Mouse (Mus musculus) MEL (cell line): ENCODE measurements at regions not wholly inside any gene's neighbourhood (a gene's known extent, or its start where the extent isn't known, plus 50 kb on each side); places are given as distances from the start of the nearest gene placed in this dataset.

Experiments
- DNase-seq: peaks from one replicate; pipeline ENCODE4 v3.0.0; 2011; ENCODE audit warnings: low read depth, low spot score
- H3K27ac ChIP-seq: 2 replicates; pipeline ENCODE4 v1.5.1; 2012; ENCODE audit warnings: low read depth, mild to moderate bottlenecking, control low read depth, low read length, moderate library complexity; ENCODE audit not compliant: control insufficient read depth
- H3K27me3 ChIP-seq, 2 experiments: fragments of 150-350 bp in 1 of 2; sonication (generic) in 1 of 2; 2 replicates each; pipeline ENCODE4 v1.6.1; 2012; ENCODE audit warnings: low read length in 2 of 2, mild to moderate bottlenecking in 2 of 2, improper control_type of control experiment in 1 of 2, moderate library complexity in 1 of 2; ENCODE audit not compliant: insufficient read depth in 2 of 2, control insufficient read depth in 1 of 2
- H3K36me3 ChIP-seq, 2 experiments: 2 replicates each; pipeline ENCODE4 v1.6.1; 2012 to 2014; ENCODE audit warnings: low read length in 2 of 2, improper control_type of control experiment in 1 of 2, inconsistent platforms in 1 of 2, mild to moderate bottlenecking in 1 of 2; ENCODE audit not compliant: insufficient read depth in 2 of 2, control insufficient read depth in 1 of 2
- H3K4me1 ChIP-seq, 2 experiments: fragments of 150-350 bp in 1 of 2; sonication (generic) in 1 of 2; 2 replicates each; pipeline ENCODE4 v1.6.1; 2012; ENCODE audit warnings: low read length in 2 of 2, improper control_type of control experiment in 1 of 2, mild to moderate bottlenecking in 1 of 2; ENCODE audit not compliant: insufficient read depth in 2 of 2, control insufficient read depth in 1 of 2
- H3K4me3 ChIP-seq, 2 experiments: fragments of 150-350 bp in 1 of 2; sonication (generic) in 1 of 2; 2 replicates each; pipeline ENCODE4 v1.5.1; 2012; ENCODE audit warnings: low read depth in 2 of 2, low read length in 2 of 2, mild to moderate bottlenecking in 2 of 2, moderate library complexity in 2 of 2, control low read depth in 1 of 2, improper control_type of control experiment in 1 of 2; ENCODE audit not compliant: control insufficient read depth in 1 of 2, insufficient read depth in 1 of 2
- H3K79me2 ChIP-seq: 2 replicates; pipeline ENCODE4 v1.6.1; 2012; ENCODE audit warnings: mild to moderate bottlenecking, low read length, moderate library complexity; ENCODE audit not compliant: control insufficient read depth, poor library complexity, insufficient read depth
- H3K9ac ChIP-seq: 2 replicates; pipeline ENCODE4 v1.6.1; 2012; ENCODE audit warnings: low read depth, mild to moderate bottlenecking, control low read depth, low read length, moderate library complexity; ENCODE audit not compliant: control insufficient read depth, poor library complexity, severe bottlenecking
- H3K9me3 ChIP-seq: fragments of 150-350 bp; sonication (generic); replicated peaks from 2 replicates; pipeline ENCODE4 v1.6.1; 2012; ENCODE audit warnings: mild to moderate bottlenecking, low read length, improper control_type of control experiment, moderate library complexity; ENCODE audit not compliant: insufficient read depth
- BHLHE40 ChIP-seq: IDR thresholded peaks from 2 replicates; pipeline ENCODE4 v1.6.1; 2012; ENCODE audit warnings: low read depth, mild to moderate bottlenecking, inconsistent platforms, low read length, improper control_type of control experiment, borderline replicate concordance
- CHD1 ChIP-seq: IDR thresholded peaks from 2 replicates; pipeline ENCODE4 v1.6.1; 2012; ENCODE audit warnings: low read depth, mild to moderate bottlenecking, inconsistent platforms, low read length, improper control_type of control experiment
- CHD2 ChIP-seq: IDR thresholded peaks from 2 replicates; pipeline ENCODE4 v1.6.1; 2011; ENCODE audit warnings: low read length, improper control_type of control experiment
- E2F4 ChIP-seq: IDR thresholded peaks from 2 replicates; pipeline ENCODE4 v1.6.1; 2011; ENCODE audit warnings: low read depth, low read length, improper control_type of control experiment, borderline replicate concordance
- ELF1 ChIP-seq: IDR thresholded peaks from 2 replicates; pipeline ENCODE4 v1.6.1; 2014; ENCODE audit warnings: low read depth, mild to moderate bottlenecking, inconsistent platforms, low read length, improper control_type of control experiment, moderate library complexity
- EP300 ChIP-seq, 2 experiments: IDR thresholded peaks; 2 replicates each; pipeline ENCODE4 v1.6.1; 2011; ENCODE audit warnings: improper control_type of control experiment in 2 of 2, low read length in 2 of 2, low read depth in 1 of 2, mild to moderate bottlenecking in 1 of 2
- ETS1 ChIP-seq: IDR thresholded peaks from 2 replicates; pipeline ENCODE4 v1.6.1; 2012; ENCODE audit warnings: low read depth, mild to moderate bottlenecking, inconsistent platforms, low read length, improper control_type of control experiment, moderate library complexity
- GABPA ChIP-seq: IDR thresholded peaks from 2 replicates; pipeline ENCODE4 v1.6.1; 2012; ENCODE audit warnings: low read depth, mild to moderate bottlenecking, inconsistent platforms, low read length, improper control_type of control experiment, moderate library complexity
- GATA1 ChIP-seq: IDR thresholded peaks from 2 replicates; pipeline ENCODE4 v1.6.1; 2011; ENCODE audit warnings: low read depth, low read length, improper control_type of control experiment
- HCFC1 ChIP-seq: IDR thresholded peaks from 2 replicates; pipeline ENCODE4 v1.6.1; 2012; ENCODE audit warnings: low read depth, mild to moderate bottlenecking, inconsistent platforms, low read length, improper control_type of control experiment, moderate library complexity
- JUND ChIP-seq: IDR thresholded peaks from 2 replicates; pipeline ENCODE4 v1.6.1; 2011; ENCODE audit warnings: low read depth, mild to moderate bottlenecking, improper control_type of control experiment, low read length
- KAT2A ChIP-seq: conservative IDR thresholded peaks from 2 replicates; pipeline ENCODE4 v1.6.1; 2012; ENCODE audit warnings: low read depth, low read length, improper control_type of control experiment, inconsistent platforms
- MAX ChIP-seq: IDR thresholded peaks from 2 replicates; pipeline ENCODE4 v1.6.1; 2011; ENCODE audit warnings: low read length, improper control_type of control experiment
- MXI1 ChIP-seq: IDR thresholded peaks from 2 replicates; pipeline ENCODE4 v1.6.1; 2011; ENCODE audit warnings: mild to moderate bottlenecking, low read depth, low read length, improper control_type of control experiment
- MYB ChIP-seq: IDR thresholded peaks from 2 replicates; pipeline ENCODE4 v1.6.1; 2011; ENCODE audit warnings: mild to moderate bottlenecking, low read depth, low read length, improper control_type of control experiment
- NRF1 ChIP-seq: IDR thresholded peaks from 2 replicates; pipeline ENCODE4 v1.6.1; 2014; ENCODE audit warnings: low read depth, mild to moderate bottlenecking, inconsistent platforms, low read length, improper control_type of control experiment, moderate library complexity; ENCODE audit not compliant: poor library complexity, insufficient read depth, severe bottlenecking
- POLR2AphosphoS5 ChIP-seq: IDR thresholded peaks from 2 replicates; pipeline ENCODE4 v1.6.1; 2012; ENCODE audit warnings: low read depth, borderline replicate concordance, mild to moderate bottlenecking, inconsistent platforms, low read length, moderate library complexity, mixed read lengths
- RCOR1 ChIP-seq: IDR thresholded peaks from 2 replicates; pipeline ENCODE4 v1.6.1; 2012; ENCODE audit warnings: low read depth, mild to moderate bottlenecking, inconsistent platforms, low read length, improper control_type of control experiment
- SMC3 ChIP-seq: IDR thresholded peaks from 2 replicates; pipeline ENCODE4 v1.6.1; 2011; ENCODE audit warnings: low read depth, low read length, improper control_type of control experiment
- TAL1 ChIP-seq: IDR thresholded peaks from 2 replicates; pipeline ENCODE4 v1.6.1; 2012; ENCODE audit warnings: mild to moderate bottlenecking, inconsistent platforms, low read length, moderate library complexity, mixed read lengths
- TBP ChIP-seq: IDR thresholded peaks from 2 replicates; pipeline ENCODE4 v1.8.0; 2011; ENCODE audit warnings: low read depth, low read length, improper control_type of control experiment
- UBTF ChIP-seq: IDR thresholded peaks from 2 replicates; pipeline ENCODE4 v1.6.1; 2012; ENCODE audit warnings: low read depth, mild to moderate bottlenecking, inconsistent platforms, low read length, improper control_type of control experiment, moderate library complexity, borderline replicate concordance; ENCODE audit not compliant: insufficient read depth
- USF2 ChIP-seq, 2 experiments: IDR thresholded peaks; 2 replicates each; pipeline ENCODE4 v1.6.1; 2011 to 2012; ENCODE audit warnings: improper control_type of control experiment in 2 of 2, low read length in 2 of 2, borderline replicate concordance in 1 of 2, inconsistent platforms in 1 of 2, low read depth in 1 of 2, mild to moderate bottlenecking in 1 of 2; ENCODE audit not compliant: insufficient read depth in 1 of 2
- ZKSCAN1 ChIP-seq: IDR thresholded peaks from 2 replicates; pipeline ENCODE4 v1.6.1; 2012; ENCODE audit warnings: low read depth, mild to moderate bottlenecking, inconsistent platforms, low read length, improper control_type of control experiment, moderate library complexity
- ZMIZ1 ChIP-seq: IDR thresholded peaks from 2 replicates; pipeline ENCODE4 v1.6.1; 2012; ENCODE audit warnings: low read depth, mild to moderate bottlenecking, inconsistent platforms, low read length, improper control_type of control experiment, moderate library complexity
- ZNF384 ChIP-seq: IDR thresholded peaks from 2 replicates; pipeline ENCODE4 v1.6.1; 2012; ENCODE audit warnings: low read depth, mild to moderate bottlenecking, inconsistent platforms, low read length, improper control_type of control experiment

- Histone ChIP-seq H3K79me2 (no peaks in the 10 kb centered on the region), H3K9me3 (no peaks in the 10 kb centered on the region), H3K27me3 (no peaks in the 10 kb centered on the region), H3K9ac (no peak overlapping the region), H3K4me3 (no peak overlapping the region), H3K36me3 (no peaks in the 10 kb centered on the region), H3K27ac (no peak overlapping the region), H3K4me1 (no peaks in the 10 kb centered on the region)
- DNase-seq, result no peak
- no peak for TF ChIP-seq CHD2
Observed at GRCm38 (mm10) chr4:142688241-142688640, 449.0 kb upstream of the Kazn start.

- H3K36me3 ChIP-seq, result no peaks in the 10 kb centered on the region
- no peak for DNase-seq
Observed at GRCm38 (mm10) chr4:142677426-142677825, 438.2 kb upstream of the Kazn start.

DNA sequence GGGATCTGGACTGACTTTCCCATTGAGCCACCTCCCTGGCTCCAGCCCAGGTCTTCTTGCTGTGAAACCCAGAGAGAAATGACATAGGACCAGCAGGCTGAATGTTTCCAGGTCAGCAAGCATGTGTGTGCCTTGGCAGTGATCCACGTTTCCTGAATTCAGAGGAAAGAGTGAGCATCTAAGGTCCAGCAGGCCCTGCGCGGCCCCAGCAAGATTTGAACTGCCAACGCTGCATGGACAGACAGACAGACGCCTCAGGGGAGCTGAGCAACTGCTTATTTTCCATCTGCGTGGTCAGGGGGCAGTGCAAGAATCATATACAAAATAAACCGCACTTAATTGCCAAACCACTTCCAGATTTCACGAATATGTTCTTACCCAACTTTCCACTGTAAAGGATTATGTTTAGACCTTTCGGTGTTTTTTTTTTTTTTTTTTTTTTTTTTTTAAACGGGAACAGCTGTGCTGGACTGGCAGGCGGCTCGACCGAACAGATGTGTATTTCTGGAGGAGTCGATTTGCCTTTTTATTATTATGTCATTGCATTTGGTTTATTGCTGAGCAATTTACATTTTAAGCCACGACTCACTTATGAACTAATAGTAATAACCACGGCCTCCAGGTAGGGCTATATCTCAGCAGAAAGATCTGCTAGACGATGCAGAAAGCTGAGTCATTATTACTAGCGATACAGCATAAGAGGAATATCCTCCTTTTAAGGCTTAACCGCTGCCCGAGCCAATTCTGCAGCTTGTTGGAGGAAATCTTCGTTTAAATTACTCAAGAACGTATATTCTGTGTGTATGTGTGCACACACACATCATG is 435.7 kb upstream of the Kazn start:
- Histone ChIP-seq H3K27me3 (no peaks in the 10 kb centered on the region), H3K79me2 (no peaks in the 10 kb centered on the region), H3K4me1 (no peaks in the 10 kb centered on the region), H3K9me3 (no peaks in the 10 kb centered on the region; the same call in 1 of the 2 replicates), H3K9ac (no peak overlapping the region), H3K36me3 (no peaks in the 10 kb centered on the region), H3K4me3 (no peak overlapping the region), H3K27ac (no peak overlapping the region)
- TF ChIP-seq NRF1 (no peak), MYB (no peak), GABPA (no peak), ELF1 (no peak), POLR2AphosphoS5 (no peak), TAL1 (no peak), CHD2 (no peak), CHD1 (no peak), UBTF (no peak), TBP (no peak), SMC3 (no peak), BHLHE40 (no peak), ZMIZ1 (no peak), MAX (no peak), RCOR1 (no peak), USF2 (IDR thresholded peaks at IDR 0.05; ENCODE audit: borderline replicate concordance in 1 of 2, insufficient read depth in 1 of 2, low read depth in 1 of 2, low read length in 2 of 2) (no peak), HCFC1 (no peak), KAT2A (no peak), ZNF384 (no peak)
- DNase-seq, result no peak

More at GRCm38 (mm10) chr4:142677426-142677825, 438.2 kb upstream of the Kazn start:
- no peak overlapping the region for H3K4me3 ChIP-seq
- no peaks in the 10 kb centered on the region for H3K27me3 ChIP-seq
- H3K9ac ChIP-seq, result no peak overlapping the region
- no peaks in the 10 kb centered on the region for H3K4me1 ChIP-seq
- no peak overlapping the region for H3K27ac ChIP-seq
- H3K79me2 ChIP-seq, result no peaks in the 10 kb centered on the region
- TF ChIP-seq JUND (no peak), E2F4 (no peak), EP300 (IDR thresholded peaks at IDR 0.05; ENCODE audit: low read depth in 1 of 2, low read length in 2 of 2) (no peak), ETS1 (no peak), GATA1 (no peak), ZKSCAN1 (no peak), NRF1 (no peak), MYB (no peak), MXI1 (no peak)
- H3K9me3 ChIP-seq, result no peaks in the 10 kb centered on the region
